Mouse (Mus musculus) bone marrow, adult 2 months (tissue): ENCODE measurements around the gene Csrp1.

Experiments used
- CTCF ChIP-seq: fragments of 200-500 bp; IDR thresholded peaks from 2 replicates; pipeline ENCODE4 v1.5.1; 2011; ENCODE audit warnings: low read length, control low read depth; ENCODE audit not compliant: control insufficient read depth, insufficient read depth
- POLR2A ChIP-seq: fragments of 200-500 bp; IDR thresholded peaks from 2 replicates; pipeline ENCODE4 v1.6.1; 2011; ENCODE audit warnings: low read depth, mild to moderate bottlenecking, control low read depth, low read length, borderline replicate concordance; ENCODE audit not compliant: control insufficient read depth

GRCm38 (mm10) chr1:135770237-135770636, 50.4 kb downstream of the Csrp1 start:
- no peak for TF ChIP-seq CTCF
- TF ChIP-seq POLR2A, result no peak
